Mouse (Mus musculus): Measurements from ENCODE around the gene Tmem130. TPM values are rescaled to one million over a fixed set of nuclear protein-coding genes. Genes with fewer than 3 reads are reported as not detected.

The Tmem130 gene
- polyA plus RNA-seq, 1 experiment, result not detected

DNA sequence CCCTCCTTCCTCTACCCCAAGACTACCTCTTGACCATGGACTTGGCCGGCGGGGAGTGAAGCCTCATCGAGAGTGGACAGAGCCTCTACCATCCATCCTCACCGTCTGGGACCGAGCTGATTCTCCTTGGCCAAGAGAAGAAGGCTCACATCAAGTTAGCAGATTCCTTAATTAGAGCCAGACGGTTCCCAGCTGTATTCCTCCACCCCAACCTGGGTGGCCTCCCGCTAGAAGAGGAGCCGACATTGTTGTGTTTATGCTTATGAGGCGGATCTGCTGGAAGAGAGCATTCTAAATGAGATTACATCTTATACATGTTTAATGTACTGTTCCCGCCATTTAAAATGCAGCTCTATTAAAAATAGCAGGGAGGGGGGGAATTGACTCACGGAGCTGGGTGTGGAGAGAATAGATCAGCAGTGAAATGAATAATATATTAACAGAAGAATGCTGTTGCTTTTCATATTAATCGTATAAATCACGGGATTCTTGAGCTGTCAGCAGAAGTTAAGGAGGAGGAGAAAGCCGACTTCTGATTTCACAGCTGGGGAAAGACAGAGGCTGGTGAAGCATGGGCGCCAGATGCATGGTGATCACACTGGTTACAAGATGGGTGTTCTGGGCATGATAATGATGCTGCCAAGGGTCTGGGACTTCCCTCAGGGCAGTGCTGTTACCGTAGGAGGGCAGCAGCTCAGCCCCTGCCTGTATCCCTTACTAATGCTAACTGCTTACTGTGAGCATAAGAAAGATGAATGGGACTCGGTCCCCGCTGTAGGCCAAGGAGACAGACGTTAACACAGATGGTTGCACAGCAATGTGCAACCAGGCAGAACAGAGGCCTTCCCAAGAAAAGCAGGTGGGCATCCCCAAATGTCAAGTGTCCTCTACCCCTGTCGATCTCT lies 57.9 kb downstream of the Tmem130 start:
- H3K27me3 ChIP-seq (ENCODE audit: control insufficient read depth, insufficient read depth, insufficient read length), result peaks cover 17% of the 10 kb centered on the region
- H3K36me3 ChIP-seq (ENCODE audit: control insufficient read depth, insufficient read depth), result no peaks in the 10 kb centered on the region
- no peak overlapping the region for H3K4me3 ChIP-seq (ENCODE audit: insufficient read depth, poor library complexity, severe bottlenecking)
- no peak overlapping the region for H3ac ChIP-seq (ENCODE audit: control insufficient read depth, insufficient read length, low read depth)
- no peaks in the 10 kb centered on the region for H3K79me2 ChIP-seq (ENCODE audit: control insufficient read depth, insufficient read depth)
- no peak for TF ChIP-seq USF1 (IDR thresholded peaks at IDR 0.05; ENCODE audit: low read depth)
- TF ChIP-seq FOSL1 (IDR thresholded peaks at IDR 0.05; ENCODE audit: insufficient read depth, low read length, poor library complexity, severe bottlenecking), result no peak
- no peak for TF ChIP-seq CEBPB (IDR thresholded peaks at IDR 0.05; ENCODE audit: low read depth)
- TF ChIP-seq CTCF (IDR thresholded peaks at IDR 0.05; ENCODE audit: control insufficient read depth, insufficient read depth, insufficient read length), result no peak
- TF ChIP-seq MYOD1 (IDR thresholded peaks at IDR 0.05; ENCODE audit: control insufficient read depth, insufficient read length, low read depth), result no peak
- TF ChIP-seq MYOG (IDR thresholded peaks at IDR 0.05; ENCODE audit: control insufficient read depth, extremely low read depth, insufficient read length), result no peak
- no peak for TF ChIP-seq MAX (IDR thresholded peaks at IDR 0.05)
- H3K79me3 ChIP-seq (ENCODE audit: low read depth), result no peaks in the 10 kb centered on the region

DNA sequence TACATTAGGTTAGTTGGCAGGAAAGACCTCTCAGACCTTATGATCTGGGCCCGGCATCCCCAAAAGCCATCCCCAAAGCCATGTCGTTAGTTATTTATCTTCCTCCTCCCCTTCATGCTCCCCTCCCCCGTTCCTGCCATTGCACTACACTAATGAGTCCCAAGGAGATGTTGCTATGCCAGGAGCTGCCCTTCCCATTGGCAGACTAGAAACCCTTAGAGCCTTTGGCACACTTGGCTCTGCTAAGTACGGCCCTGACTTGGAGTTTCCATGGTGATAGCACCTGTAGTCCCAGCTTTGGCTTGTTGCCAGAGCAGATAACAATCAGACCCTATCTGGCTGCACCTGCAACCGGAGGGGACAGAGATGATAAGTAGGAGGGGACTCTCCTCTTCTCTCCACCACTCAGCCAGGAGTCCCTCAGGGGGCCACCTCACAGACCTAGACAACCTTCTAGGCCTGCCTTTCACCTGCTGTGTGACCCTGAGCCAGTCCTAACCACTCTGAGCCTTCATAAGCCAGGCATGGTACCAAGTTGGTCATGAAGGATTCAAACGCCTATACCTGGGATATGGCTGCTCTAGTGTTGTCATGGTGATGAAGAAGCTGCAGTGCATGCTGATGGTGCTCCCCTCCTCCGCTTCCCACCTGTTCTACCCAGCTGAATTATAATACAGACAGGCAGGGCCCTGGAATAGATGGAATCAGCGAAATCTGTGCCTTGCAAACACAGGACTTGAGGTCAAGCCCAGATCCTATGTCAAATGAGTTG lies 66.1 kb downstream of the Tmem130 start:
- no peaks in the 10 kb centered on the region for H3K79me3 ChIP-seq (ENCODE audit: low read depth)
- H3K27me3 ChIP-seq (ENCODE audit: control insufficient read depth, insufficient read depth, insufficient read length), result peaks cover 12% of the 10 kb centered on the region
- TF ChIP-seq CTCF (IDR thresholded peaks at IDR 0.05; ENCODE audit: control insufficient read depth, insufficient read depth, insufficient read length) (no peak), USF1 (IDR thresholded peaks at IDR 0.05; ENCODE audit: low read depth) (no peak), CEBPB (IDR thresholded peaks at IDR 0.05; ENCODE audit: low read depth) (no peak), MYOG (IDR thresholded peaks at IDR 0.05; ENCODE audit: control insufficient read depth, extremely low read depth, insufficient read length) (no peak), MYOD1 (IDR thresholded peaks at IDR 0.05; ENCODE audit: control insufficient read depth, insufficient read length, low read depth) (no peak)
- no peak overlapping the region for H3K4me3 ChIP-seq (ENCODE audit: insufficient read depth, poor library complexity, severe bottlenecking)
- H3K79me2 ChIP-seq (ENCODE audit: control insufficient read depth, insufficient read depth), result no peaks in the 10 kb centered on the region
- H3K36me3 ChIP-seq (ENCODE audit: control insufficient read depth, insufficient read depth), result no peaks in the 10 kb centered on the region
- no peak overlapping the region for H3ac ChIP-seq (ENCODE audit: control insufficient read depth, insufficient read length, low read depth)

- no peak for TF ChIP-seq MYOG (IDR thresholded peaks at IDR 0.05; ENCODE audit: control insufficient read depth, extremely low read depth, insufficient read length)
- Histone ChIP-seq H3ac (ENCODE audit: control insufficient read depth, insufficient read length, low read depth) (no peak overlapping the region), H3K4me3 (ENCODE audit: insufficient read depth, poor library complexity, severe bottlenecking) (no peak overlapping the region), H3K79me2 (ENCODE audit: control insufficient read depth, insufficient read depth) (no peaks in the 10 kb centered on the region), H3K27me3 (ENCODE audit: control insufficient read depth, insufficient read depth, insufficient read length) (peaks cover 15% of the 10 kb centered on the region), H3K36me3 (ENCODE audit: control insufficient read depth, insufficient read depth) (no peaks in the 10 kb centered on the region), H3K79me3 (ENCODE audit: low read depth) (no peaks in the 10 kb centered on the region)
These were observed 67.5 kb downstream of the Tmem130 start for GRCm38 (mm10) chr5:144694161-144694560.

DNA sequence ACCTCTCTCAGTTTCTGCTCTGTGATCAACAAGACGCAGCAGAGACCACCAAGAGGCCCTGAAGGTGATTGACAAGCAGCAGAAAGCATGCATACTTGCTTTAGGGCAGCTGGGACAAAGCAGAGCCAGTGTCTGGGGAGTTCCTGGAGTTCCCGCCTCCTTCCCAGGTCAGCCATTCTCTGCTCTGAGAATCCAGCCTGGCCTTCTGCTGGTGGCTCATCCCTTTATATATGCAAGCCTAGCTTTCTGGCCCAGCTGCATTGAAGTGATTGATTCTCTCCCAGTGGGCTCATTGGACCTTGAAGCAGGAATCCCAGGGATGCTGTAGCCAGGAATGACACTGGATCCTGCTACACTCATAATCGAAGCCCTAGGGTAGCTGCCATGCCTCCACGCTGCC lies 70.2 kb downstream of the Tmem130 start:
- peaks cover 15% of the 10 kb centered on the region for H3K27me3 ChIP-seq (ENCODE audit: control insufficient read depth, insufficient read depth, insufficient read length)
- no peak overlapping the region for H3K4me3 ChIP-seq (ENCODE audit: insufficient read depth, poor library complexity, severe bottlenecking)
- H3K79me3 ChIP-seq (ENCODE audit: low read depth), result no peaks in the 10 kb centered on the region
- no peak overlapping the region for H3ac ChIP-seq (ENCODE audit: control insufficient read depth, insufficient read length, low read depth)
- no peaks in the 10 kb centered on the region for H3K79me2 ChIP-seq (ENCODE audit: control insufficient read depth, insufficient read depth)
- TF ChIP-seq MAX (IDR thresholded peaks at IDR 0.05) (no peak), USF1 (IDR thresholded peaks at IDR 0.05; ENCODE audit: low read depth) (no peak), CTCF (IDR thresholded peaks at IDR 0.05; ENCODE audit: control insufficient read depth, insufficient read depth, insufficient read length) (no peak), CEBPB (IDR thresholded peaks at IDR 0.05; ENCODE audit: low read depth) (no peak), MYOG (IDR thresholded peaks at IDR 0.05; ENCODE audit: control insufficient read depth, extremely low read depth, insufficient read length) (no peak), MYOD1 (IDR thresholded peaks at IDR 0.05; ENCODE audit: control insufficient read depth, insufficient read length, low read depth) (no peak), FOSL1 (IDR thresholded peaks at IDR 0.05; ENCODE audit: insufficient read depth, low read length, poor library complexity, severe bottlenecking) (no peak)
- H3K36me3 ChIP-seq (ENCODE audit: control insufficient read depth, insufficient read depth), result no peaks in the 10 kb centered on the region

- TF ChIP-seq MYOG (IDR thresholded peaks at IDR 0.05; ENCODE audit: control insufficient read depth, extremely low read depth, insufficient read length) (no peak), CEBPB (IDR thresholded peaks at IDR 0.05; ENCODE audit: low read depth) (no peak), FOSL1 (IDR thresholded peaks at IDR 0.05; ENCODE audit: insufficient read depth, low read length, poor library complexity, severe bottlenecking) (no peak), MYOD1 (IDR thresholded peaks at IDR 0.05; ENCODE audit: control insufficient read depth, insufficient read length, low read depth) (no peak), CTCF (IDR thresholded peaks at IDR 0.05; ENCODE audit: control insufficient read depth, insufficient read depth, insufficient read length) (no peak), USF1 (IDR thresholded peaks at IDR 0.05; ENCODE audit: low read depth) (no peak), MAX (IDR thresholded peaks at IDR 0.05) (no peak)
These were observed 73.2 kb downstream of the Tmem130 start for GRCm38 (mm10) chr5:144688371-144688770.

More at GRCm38 (mm10) chr5:144688371-144688770, 73.2 kb downstream of the Tmem130 start:
- Histone ChIP-seq H3ac (ENCODE audit: control insufficient read depth, insufficient read length, low read depth) (no peak overlapping the region), H3K79me2 (ENCODE audit: control insufficient read depth, insufficient read depth) (no peaks in the 10 kb centered on the region), H3K27me3 (ENCODE audit: control insufficient read depth, insufficient read depth, insufficient read length) (peaks cover 22% of the 10 kb centered on the region), H3K4me3 (ENCODE audit: insufficient read depth, poor library complexity, severe bottlenecking) (no peak overlapping the region), H3K79me3 (ENCODE audit: low read depth) (no peaks in the 10 kb centered on the region), H3K36me3 (ENCODE audit: control insufficient read depth, insufficient read depth) (no peaks in the 10 kb centered on the region)

Other genes with a start within 250 kb of the Tmem130 start
- not detected for gene Nptx2, start 215.9 kb downstream of the Tmem130 start, polyA plus RNA-seq (2012; fragmentation: generic; extraction: Trizol)
- 42.0 TPM for gene Trrap, start 5.9 kb upstream of the Tmem130 start, polyA plus RNA-seq (2012; fragmentation: generic; extraction: Trizol)
- gene Smurf1, start 204.0 kb upstream of the Tmem130 start, polyA plus RNA-seq (2012; fragmentation: generic; extraction: Trizol), result 39.1 TPM

All from C2C12 (cell line).